Mouse (Mus musculus): Measurements from ENCODE around the gene Them7. TPM values are rescaled to one million over a fixed set of nuclear protein-coding genes. Genes with fewer than 3 reads are reported as not detected.

The Them7 gene
- polyA plus RNA-seq, 2 experiments from 2014 or later: not detected

GRCm38 (mm10) chr2:105235380-105236115 is 11.4 kb downstream of the Them7 start:
- no peak for ATAC-seq

- ATAC-seq: no peak
Observed at GRCm38 (mm10) chr2:105237424-105237823, 13.3 kb downstream of the Them7 start.

GRCm38 (mm10) chr2:105237841-105238240 is 13.7 kb downstream of the Them7 start:
- ATAC-seq: no peak

- no peak for ATAC-seq
Observed at GRCm38 (mm10) chr2:105238775-105239174, 14.7 kb downstream of the Them7 start.

- no peak for ATAC-seq
Observed at GRCm38 (mm10) chr2:105240631-105241030, 16.5 kb downstream of the Them7 start.

GRCm38 (mm10) chr2:105242940-105243339 is 18.8 kb downstream of the Them7 start:
- no peak for ATAC-seq

- ATAC-seq: no peak
Observed at GRCm38 (mm10) chr2:105244733-105245132, 20.6 kb downstream of the Them7 start.

GRCm38 (mm10) chr2:105251978-105252377 is 27.9 kb downstream of the Them7 start:
- no peak for ATAC-seq

GRCm38 (mm10) chr2:105252824-105253223 is 28.7 kb downstream of the Them7 start:
- ATAC-seq: no peak

GRCm38 (mm10) chr2:105255457-105255856 is 31.3 kb downstream of the Them7 start:
- ATAC-seq: no peak

GRCm38 (mm10) chr2:105256427-105257071 is 32.4 kb downstream of the Them7 start:
- no peak for ATAC-seq

GRCm38 (mm10) chr2:105257376-105257775 is 33.3 kb downstream of the Them7 start:
- no peak for ATAC-seq

GRCm38 (mm10) chr2:105261335-105261734 is 37.2 kb downstream of the Them7 start:
- no peak for ATAC-seq

- no peak for ATAC-seq
Observed at GRCm38 (mm10) chr2:105263219-105263618, 39.1 kb downstream of the Them7 start.

- ATAC-seq: no peak
Observed at GRCm38 (mm10) chr2:105282407-105283077, 58.4 kb downstream of the Them7 start.

- ATAC-seq: no peak
Observed at GRCm38 (mm10) chr2:105283811-105284210, 59.7 kb downstream of the Them7 start.

GRCm38 (mm10) chr2:105284855-105285254 is 60.7 kb downstream of the Them7 start:
- no peak for ATAC-seq

GRCm38 (mm10) chr2:105295823-105296222 is 71.7 kb downstream of the Them7 start:
- ATAC-seq: no peak

GRCm38 (mm10) chr2:105298888-105299287 is 74.8 kb downstream of the Them7 start:
- no peak for ATAC-seq

GRCm38 (mm10) chr2:105301082-105301481 is 77.0 kb downstream of the Them7 start:
- no peak for ATAC-seq

- ATAC-seq: no peak
Observed at GRCm38 (mm10) chr2:105301531-105301930, 77.4 kb downstream of the Them7 start.

GRCm38 (mm10) chr2:105303962-105304514 is 79.9 kb downstream of the Them7 start:
- ATAC-seq: no peak

GRCm38 (mm10) chr2:105305876-105306275 is 81.8 kb downstream of the Them7 start:
- ATAC-seq: no peak

Measured in CD4-positive, CD25-positive, alpha-beta regulatory T cell, adult 4 months (primary cell).